Mouse (Mus musculus): ENCODE results near the gene Fbxl8. TPM values are rescaled to one million over a fixed set of nuclear protein-coding genes. Genes with fewer than 3 reads are reported as not detected.

Gene Fbxl8
- total RNA-seq, 2 experiments from 2014 or later = 1.0 to 1.1 TPM

GRCm38 (mm10) chr8:105257318-105258114, 6.9 kb upstream of the Fbxl8 start:
- no peak for DNase-seq (ENCODE audit: low spot score in 2 of 2)

GRCm38 (mm10) chr8:105258911-105259720, 5.3 kb upstream of the Fbxl8 start:
- DNase-seq (ENCODE audit: low spot score in 2 of 2) = no peak

- DNase-seq (ENCODE audit: low spot score in 2 of 2) = peak in 1 of 2 experiments; percentile 66
Observed at GRCm38 (mm10) chr8:105259721-105260320, 4.6 kb upstream of the Fbxl8 start.

GRCm38 (mm10) chr8:105260371-105261099, 3.9 kb upstream of the Fbxl8 start:
- no peak for DNase-seq (ENCODE audit: low spot score in 2 of 2)

GRCm38 (mm10) chr8:105261326-105261980, 3.0 kb upstream of the Fbxl8 start:
- no peak for DNase-seq (ENCODE audit: low spot score in 2 of 2)

- no peak for DNase-seq (ENCODE audit: low spot score in 2 of 2)
Observed at GRCm38 (mm10) chr8:105263244-105263912, 1.1 kb upstream of the Fbxl8 start.

- DNase-seq (ENCODE audit: low spot score in 2 of 2) = no peak
Observed at GRCm38 (mm10) chr8:105265128-105265527, 680 bp downstream of the Fbxl8 start.

GRCm38 (mm10) chr8:105266775-105267174, 2.3 kb downstream of the Fbxl8 start:
- no peak for DNase-seq (ENCODE audit: low spot score in 2 of 2)

GRCm38 (mm10) chr8:105268342-105269074, 4.1 kb downstream of the Fbxl8 start:
- DNase-seq (ENCODE audit: low spot score in 2 of 2) = peak; percentile 81 to 87

- DNase-seq (ENCODE audit: low spot score in 2 of 2) = no peak
Observed at GRCm38 (mm10) chr8:105269075-105269458, 4.6 kb downstream of the Fbxl8 start.

GRCm38 (mm10) chr8:105269461-105269947, 5.1 kb downstream of the Fbxl8 start, which contains the start of gene Hsf4:
Gene Hsf4, plus strand, starts transcription at chr8:105269801.
- DNase-seq (ENCODE audit: low spot score in 2 of 2) = peak in 1 of 2 experiments; percentile 50

GRCm38 (mm10) chr8:105270101-105270915, 5.9 kb downstream of the Fbxl8 start:
- no peak for DNase-seq (ENCODE audit: low spot score in 2 of 2)

- DNase-seq (ENCODE audit: low spot score in 2 of 2) = no peak
Observed at GRCm38 (mm10) chr8:105270916-105271186, 6.4 kb downstream of the Fbxl8 start.

- DNase-seq (ENCODE audit: low spot score in 2 of 2) = no peak
Observed at GRCm38 (mm10) chr8:105275387-105275786, 10.9 kb downstream of the Fbxl8 start.

- DNase-seq (ENCODE audit: low spot score in 2 of 2) = no peak
Observed at GRCm38 (mm10) chr8:105275840-105276239, 11.4 kb downstream of the Fbxl8 start, which contains the start of gene Nol3. Gene Nol3, plus strand, starts transcription at chr8:105276140.

GRCm38 (mm10) chr8:105276292-105277120, 12.1 kb downstream of the Fbxl8 start:
- peak in 1 of 2 experiments; percentile 55 for DNase-seq (ENCODE audit: low spot score in 2 of 2)

- peak; percentile 89 to 94 for DNase-seq (ENCODE audit: low spot score in 2 of 2)
Observed at GRCm38 (mm10) chr8:105278911-105279334, 14.5 kb downstream of the Fbxl8 start.

All from layer of hippocampus, adult 18-20 months (tissue).